Mouse (Mus musculus) megakaryocyte progenitor cell, adult 5-6 weeks (primary cell): Measurements from ENCODE around the gene Cers5. TPM values are rescaled to one million over a fixed set of nuclear protein-coding genes. Genes with fewer than 3 reads are reported as not detected.
"Not testable (repeated sequence)": the region's sequence is repeated elsewhere in the genome, so short reads cannot be mapped to it uniquely, and the experiment has no call there.

Experiments used
- ATAC-seq: replicated peaks from 2 replicates; pipeline ENCODE4 v1.8.0; 2016; ENCODE audit warnings: mild to moderate bottlenecking, moderate TSS enrichment, inconsistent platforms; ENCODE audit not compliant: poor library complexity
- total RNA-seq, 2 experiments: library from RNA; stranded (forward) in 1 of 2; stranded (reverse) in 1 of 2; fragments of 157-497, 149-512 nt in 1 of 2; fragments of 200-1000 nt in 1 of 2; gene quantifications; 2 replicates each; pipeline versions ENCODE4 v1.2.3 to v1.2.4; 2015 to 2017

Cers5 gene
- 42.9 and 49.4 TPM in 2 replicates for total RNA-seq (2015)
- 20.6 and 23.0 TPM in 2 replicates for total RNA-seq (2017)

GRCm38 (mm10) chr15:99772881-99772924 is at the start of gene Cers5:
Cers5 (minus strand) TSS chr15:99772885.
- ATAC-seq: not testable (repeated sequence)

GRCm38 (mm10) chr15:99819621-99820279 is 47.1 kb upstream of the Cers5 start:
- ATAC-seq: peak; percentile 63

DNA sequence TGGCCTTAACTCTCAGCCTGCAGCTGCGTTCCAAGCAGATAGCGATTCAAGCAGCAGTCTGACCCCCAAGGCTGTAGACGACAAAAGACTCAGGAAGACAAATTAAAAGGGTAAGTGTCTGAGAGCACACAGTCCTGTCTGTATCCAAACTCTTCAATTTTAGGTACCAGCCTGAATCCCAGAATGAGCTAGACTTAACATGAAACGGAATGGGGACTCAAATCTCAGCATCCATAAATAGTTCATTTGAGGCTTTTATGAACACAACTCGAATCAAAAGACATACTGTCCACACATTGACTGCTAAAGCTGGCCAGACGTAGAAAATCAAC is 46.4 kb upstream of the Cers5 start:
- ATAC-seq: no peak

- no peak for ATAC-seq
These were observed 45.8 kb upstream of the Cers5 start for GRCm38 (mm10) chr15:99818321-99819108.

DNA sequence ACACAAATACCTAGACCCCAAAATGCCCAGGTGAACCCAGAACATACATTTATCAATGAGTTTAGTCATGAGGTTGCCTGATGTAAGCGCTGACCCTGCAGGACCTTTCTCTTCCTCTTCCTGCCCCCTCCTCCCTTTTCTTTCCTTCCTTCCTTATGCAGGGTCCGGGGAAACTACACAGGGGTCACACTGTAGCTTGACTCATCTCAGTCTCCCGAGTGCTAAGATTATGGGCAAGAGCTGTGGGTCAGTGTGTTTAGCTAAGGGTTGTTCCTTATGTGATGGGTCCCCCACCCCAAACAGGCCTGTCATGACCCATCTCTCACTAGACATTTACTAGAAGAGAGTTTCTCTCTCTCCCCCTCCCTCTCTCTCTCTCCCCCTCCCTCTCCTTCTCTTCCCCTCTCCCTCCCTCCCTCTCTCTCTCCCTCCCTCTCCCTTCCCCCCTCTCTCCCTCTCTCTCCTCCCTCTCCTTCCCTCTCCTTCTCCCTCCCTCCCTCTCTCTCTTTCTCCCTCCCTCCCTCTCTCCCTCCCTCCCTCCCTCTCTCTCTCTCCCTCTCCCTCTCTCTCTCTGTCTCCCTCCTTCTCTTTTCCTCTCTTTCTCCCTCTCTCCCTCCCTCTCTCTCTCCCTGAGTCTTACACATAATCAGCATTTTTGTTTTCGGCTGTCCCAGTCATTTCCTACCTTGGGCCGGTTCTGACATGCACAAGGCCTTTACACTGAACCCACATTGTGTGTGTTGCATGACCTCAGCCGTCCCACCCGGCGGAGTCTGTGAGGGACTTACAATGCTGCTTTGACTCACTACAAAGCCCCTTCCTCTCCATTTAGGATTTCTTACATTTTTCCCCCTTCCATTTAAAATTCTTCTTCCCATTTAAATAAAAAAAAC is 44.9 kb upstream of the Cers5 start:
- no peak for ATAC-seq

GRCm38 (mm10) chr15:99815999-99816398 is 43.3 kb upstream of the Cers5 start:
- no peak for ATAC-seq

GRCm38 (mm10) chr15:99814554-99815260 is 42.0 kb upstream of the Cers5 start:
- ATAC-seq: peak; percentile 48; the same call in 1 of the 2 replicates

DNA sequence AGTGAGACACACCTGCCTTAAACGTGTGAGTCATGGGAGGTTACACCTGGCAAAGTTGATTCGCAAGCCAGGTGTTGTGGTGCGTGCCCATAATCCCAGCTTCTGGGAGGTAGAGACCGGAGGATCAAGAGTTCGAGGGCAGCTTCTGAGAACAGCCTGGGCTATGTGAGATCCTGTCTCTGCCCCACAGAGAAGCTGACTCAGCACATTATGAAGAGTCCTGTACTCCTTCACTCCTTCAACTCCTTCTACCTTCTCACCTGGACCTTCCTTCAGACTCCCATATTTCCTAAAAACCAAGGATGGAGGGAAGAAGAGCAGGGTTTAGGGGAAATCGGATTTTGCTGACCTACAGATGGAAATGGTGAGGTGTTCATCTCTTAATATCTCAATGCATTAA is 41.0 kb upstream of the Cers5 start:
- ATAC-seq: no peak

GRCm38 (mm10) chr15:99812097-99812496 is 39.4 kb upstream of the Cers5 start:
- ATAC-seq: no peak

GRCm38 (mm10) chr15:99807776-99808735 is 35.4 kb upstream of the Cers5 start:
- ATAC-seq: no peak

GRCm38 (mm10) chr15:99806171-99806570 is 33.5 kb upstream of the Cers5 start:
- no peak for ATAC-seq

DNA sequence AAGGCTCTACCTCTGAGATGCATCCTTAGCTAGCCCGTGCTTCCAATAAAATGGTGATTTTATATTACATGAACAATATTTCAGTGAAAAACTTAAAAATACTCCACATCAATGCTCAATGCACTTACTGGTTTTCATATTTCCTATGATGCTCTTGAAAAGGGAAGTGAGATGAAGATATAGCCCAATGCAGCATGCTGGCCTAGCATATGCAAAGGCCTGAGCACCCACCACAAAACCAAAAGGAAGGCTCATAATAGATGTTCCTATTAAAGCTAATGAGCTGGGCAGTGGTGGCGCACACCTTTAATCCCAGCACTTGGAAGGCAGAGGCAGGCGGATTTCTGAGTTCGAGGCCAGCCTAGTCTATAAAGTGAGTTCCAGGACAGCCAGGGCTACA is 33.0 kb upstream of the Cers5 start:
- ATAC-seq: no peak

- ATAC-seq: peak; percentile 98
These were observed 30.5 kb upstream of the Cers5 start for GRCm38 (mm10) chr15:99803186-99803644.

DNA sequence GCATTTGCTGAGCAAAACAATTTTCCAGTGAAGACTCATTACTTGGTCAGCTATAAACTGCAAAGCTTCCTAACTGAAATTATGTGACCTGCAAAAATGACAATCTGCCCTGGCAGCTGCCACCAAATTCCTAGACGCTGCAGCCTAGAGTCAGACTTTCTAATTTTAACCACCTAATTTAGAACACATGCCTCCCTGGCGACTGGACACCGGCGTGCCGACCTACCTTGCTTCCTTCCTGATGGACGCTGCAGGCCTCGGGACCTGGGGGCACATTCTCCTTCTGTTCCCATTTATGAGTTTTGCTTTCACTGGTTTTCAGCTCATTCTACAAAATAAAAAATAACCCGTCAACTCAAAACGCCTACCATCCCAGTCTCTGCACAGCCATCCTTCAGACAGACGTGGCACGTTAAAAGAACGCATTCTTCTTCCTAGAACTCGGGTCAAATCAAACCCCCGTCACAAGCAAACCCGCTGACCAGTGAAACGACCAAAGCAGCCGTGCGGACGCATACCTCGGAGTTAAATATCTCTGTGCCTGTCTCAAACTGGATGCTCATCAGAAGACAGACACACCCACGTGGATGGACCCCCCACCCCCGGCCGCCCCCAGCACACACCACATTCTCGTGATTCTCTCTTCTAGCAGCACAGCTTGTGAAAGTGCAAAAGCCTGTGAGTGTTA is 29.3 kb upstream of the Cers5 start:
- no peak for ATAC-seq

GRCm38 (mm10) chr15:99799706-99800105 is 27.0 kb upstream of the Cers5 start:
- no peak for ATAC-seq

DNA sequence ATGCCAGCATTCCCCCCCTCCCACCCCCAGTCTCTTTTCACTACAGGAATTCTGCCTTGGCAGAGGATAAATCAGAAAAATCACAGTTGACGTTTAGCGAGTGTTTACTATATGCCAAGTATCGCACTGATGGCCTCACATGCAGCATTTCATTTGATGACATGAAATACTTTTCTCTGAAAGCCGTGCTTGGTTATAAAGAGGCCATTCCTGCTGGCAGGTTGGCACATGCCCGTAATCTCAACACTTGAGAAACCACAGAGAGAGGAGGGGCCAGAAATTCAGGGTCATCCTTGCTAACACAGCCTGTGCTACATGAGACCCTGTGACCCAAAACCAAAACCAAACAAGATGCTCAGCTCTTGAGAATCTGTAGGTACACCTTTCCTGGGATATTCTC is 25.2 kb upstream of the Cers5 start:
- ATAC-seq: no peak

- no peak for ATAC-seq
These were observed 24.1 kb upstream of the Cers5 start for GRCm38 (mm10) chr15:99796735-99797134.

GRCm38 (mm10) chr15:99796066-99796465 is 23.4 kb upstream of the Cers5 start:
- peak; percentile 60; the same call in 1 of the 2 replicates for ATAC-seq

DNA sequence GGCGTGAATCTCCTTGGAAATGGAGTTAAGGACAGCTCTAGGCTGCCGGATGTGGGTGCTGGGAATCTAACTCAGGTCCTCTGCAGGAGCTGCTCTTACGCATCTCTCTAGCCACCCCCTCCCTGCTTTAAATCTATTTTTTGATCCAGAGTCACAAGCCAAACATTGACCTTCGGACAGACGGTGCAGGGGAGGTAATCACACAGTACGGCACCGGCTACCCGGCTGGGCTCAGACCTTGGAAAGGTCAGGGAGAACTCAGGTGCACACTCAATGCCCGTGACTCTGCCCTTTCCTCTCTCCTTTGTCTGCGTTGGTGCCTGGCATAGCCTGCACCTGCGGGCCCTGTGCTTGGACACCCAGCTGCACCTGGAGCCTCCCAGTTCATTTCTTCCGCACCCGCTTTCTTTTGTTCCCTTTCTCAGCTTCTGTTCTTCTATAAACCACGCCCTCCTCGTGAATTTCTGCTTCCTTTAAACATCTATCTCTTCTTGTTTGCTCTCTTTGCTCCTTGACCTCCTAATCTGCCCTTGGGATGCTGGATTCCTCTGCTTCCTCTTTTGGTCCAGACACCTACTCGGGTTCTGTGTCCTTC is 19.6 kb upstream of the Cers5 start:
- no peak for ATAC-seq
